Mouse (Mus musculus) liver, embryonic 14.5 days (tissue): ENCODE measurements around the gene Gas2.

ENCODE experiments used
- CTCF ChIP-seq: IDR thresholded peaks from 2 replicates; pipeline ENCODE4 v1.5.1; 2016; ENCODE audit warnings: antibody characterized with exemption, low read depth, control low read depth
- EP300 ChIP-seq: IDR thresholded peaks from 2 replicates; pipeline ENCODE4 v1.6.1; 2016; ENCODE audit warnings: antibody characterized with exemption, low read depth

DNA sequence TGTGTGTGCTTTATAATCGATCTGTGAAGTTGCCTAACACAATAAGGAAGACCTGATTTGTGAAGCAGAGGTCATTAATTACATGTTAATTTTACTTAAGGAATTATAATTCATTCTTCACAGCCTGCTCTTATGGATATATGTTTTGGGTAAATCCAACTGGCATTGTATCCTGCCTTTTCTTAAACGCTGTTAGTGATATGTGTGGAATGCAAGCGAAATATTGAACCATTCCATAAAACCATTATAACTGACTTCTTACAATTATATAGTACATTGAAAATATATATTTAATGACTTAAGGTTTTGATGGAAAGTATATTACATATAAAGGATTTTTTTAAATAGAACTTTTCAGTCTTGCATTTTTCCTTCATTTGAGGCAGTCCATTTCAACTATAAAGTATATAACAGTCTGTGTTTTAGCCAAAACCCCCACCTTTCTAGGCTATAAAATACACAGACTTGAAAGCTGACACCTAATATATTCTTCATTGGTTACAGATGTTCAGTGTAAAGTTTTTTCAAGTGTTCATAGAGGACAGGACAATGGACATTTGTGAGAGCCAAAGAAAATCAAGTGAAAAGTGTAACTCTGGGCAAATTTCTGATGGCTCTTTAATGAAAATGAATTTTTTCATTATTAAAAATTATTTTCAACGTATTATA lies 32.5 kb downstream of the Gas2 start:
- TF ChIP-seq CTCF (no peak), EP300 (no peak)
